Mouse (Mus musculus) layer of hippocampus, adult 9-10 months (tissue): ENCODE measurements around the gene Rccd1.

Experiments used
- DNase-seq: peaks from one replicate; pipeline ENCODE4 v3.0.0; 2022; ENCODE audit warnings: low spot score

The Rccd1 gene

DNA sequence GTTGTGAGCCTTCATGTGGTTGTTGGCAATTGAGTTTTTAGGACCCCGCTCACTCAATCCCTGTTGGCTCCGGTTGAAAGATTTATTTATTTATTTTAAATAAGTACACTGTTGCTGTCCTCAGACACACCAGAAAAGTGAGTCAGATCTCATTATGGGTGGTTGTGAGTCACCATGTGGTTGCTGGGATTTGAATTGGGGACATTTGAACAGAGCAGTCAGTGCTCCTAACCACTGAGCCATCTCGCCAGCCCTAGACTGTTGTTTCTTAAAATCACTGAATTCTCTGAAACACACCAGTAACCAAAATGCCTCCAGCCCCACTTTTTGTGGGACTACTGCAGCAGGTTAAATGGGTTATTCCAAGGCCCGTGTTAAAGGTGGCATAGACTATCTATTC, 25.5 kb downstream of the Rccd1 start:
- no peak for DNase-seq

DNA sequence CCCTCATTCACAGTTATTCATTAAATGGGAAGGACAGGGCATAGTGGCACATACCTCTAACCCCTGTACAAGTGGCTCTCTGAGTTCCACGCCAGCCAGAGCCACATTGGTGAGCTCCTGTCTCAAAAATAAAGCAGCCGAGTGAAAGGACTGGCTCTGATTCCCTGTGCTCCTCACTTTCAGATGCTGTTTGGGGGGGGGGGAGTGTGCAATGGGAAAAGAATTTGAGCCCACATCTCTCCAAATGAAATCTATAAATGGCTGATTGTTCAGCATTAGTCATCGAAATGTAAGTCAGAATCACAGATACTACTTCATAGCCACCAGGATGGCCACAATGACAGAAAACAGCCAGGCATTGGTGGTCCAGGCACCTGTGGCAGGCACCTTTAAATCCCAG, 27.2 kb downstream of the Rccd1 start:
- DNase-seq: no peak

DNA sequence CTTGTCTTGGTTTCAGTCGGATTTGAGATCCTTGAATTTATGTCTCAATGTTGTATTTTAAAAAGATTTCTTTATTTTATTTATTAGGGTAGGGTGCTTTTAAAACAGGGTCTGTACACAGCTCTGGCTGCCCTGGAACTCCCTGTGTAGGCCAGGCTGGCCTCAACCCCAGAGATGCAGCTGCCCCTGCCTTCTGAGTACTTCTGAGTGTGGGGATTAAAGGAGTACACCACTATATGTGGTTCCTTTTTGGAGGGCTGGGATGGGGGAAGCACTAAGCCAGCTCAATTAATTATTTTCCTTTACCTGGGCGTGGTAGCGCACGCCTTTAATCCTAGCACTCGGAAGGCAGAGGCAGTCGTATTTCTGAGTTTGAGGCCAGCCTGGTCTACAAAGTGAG, 27.8 kb downstream of the Rccd1 start:
- DNase-seq: no peak

DNA sequence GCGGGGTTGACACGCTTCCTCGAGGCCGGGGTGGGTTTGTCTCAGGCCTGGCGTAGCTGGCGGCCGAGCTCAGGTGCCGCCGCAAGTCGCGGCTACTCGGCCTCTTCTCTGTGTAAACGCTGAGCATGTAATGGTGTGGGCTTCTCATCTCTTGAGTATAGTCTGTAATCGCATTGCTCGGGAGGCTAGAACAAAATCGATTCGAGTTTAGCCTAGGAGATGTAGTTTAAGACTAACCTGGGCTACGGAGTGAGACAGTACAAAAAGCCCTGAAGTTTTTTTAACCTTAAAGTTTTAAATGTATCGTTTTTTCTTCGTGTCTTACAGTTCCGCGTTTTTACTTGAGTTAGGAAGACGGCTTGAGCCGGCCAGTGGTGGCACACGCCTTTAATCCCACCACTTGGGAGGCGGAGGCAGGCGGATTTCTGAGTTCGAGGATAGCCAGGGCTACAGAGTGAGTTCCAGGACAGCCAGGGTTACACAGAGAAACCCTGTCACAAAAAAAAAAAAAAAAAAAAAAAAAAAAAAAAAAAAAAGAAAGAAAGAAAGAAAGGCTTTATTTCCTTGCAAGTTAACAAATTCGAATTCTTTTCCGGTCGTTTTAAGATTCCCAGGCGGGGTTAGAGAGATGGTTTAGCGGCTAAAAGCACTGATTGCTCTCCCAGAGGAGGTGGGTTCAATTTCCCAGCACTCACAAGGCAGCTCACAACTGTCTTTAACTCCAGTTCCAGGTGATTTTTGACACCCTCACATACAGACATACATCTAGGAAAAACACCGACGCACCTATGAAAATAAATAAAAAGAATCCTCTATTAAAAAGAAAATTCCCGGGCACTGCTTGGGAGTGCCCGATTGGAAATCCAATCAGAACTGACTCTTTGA, 29.2 kb downstream of the Rccd1 start:
- DNase-seq: no peak

DNA sequence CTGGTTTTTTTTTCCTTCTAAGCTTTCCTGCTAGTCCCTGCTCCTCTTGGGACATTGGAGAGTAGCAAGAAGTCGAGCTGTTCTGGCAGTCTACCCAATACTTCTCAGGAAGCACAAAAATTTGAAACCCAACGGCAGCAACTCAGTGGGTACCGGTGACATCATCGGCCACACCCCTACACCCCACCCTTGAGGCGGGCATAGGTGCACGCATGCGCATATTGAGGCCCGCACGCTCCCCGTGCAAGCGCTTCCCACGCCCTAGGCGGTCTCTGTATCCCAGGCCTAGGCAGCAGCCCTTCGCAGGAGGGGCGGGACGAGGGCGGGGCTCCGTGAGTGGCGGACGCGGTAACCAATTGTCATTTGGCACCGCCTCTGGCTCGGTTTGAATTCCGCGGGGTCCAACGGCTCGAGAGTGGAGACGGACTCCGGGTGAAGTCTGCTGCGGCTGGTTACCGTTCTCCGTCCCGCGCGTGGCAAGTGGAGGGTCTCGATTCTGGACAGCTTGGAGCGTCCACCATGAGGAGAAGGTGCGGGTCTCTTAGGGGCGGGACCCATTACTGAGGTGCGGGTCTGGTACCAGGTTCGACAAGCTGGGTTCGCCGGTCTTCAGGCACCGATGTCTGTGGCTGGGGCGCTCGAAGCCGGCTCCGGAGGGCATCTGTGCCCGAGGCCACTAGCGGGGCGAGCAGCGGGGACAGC, 30.0 kb downstream of the Rccd1 start, which contains the start of gene Prc1:
Gene Prc1, plus strand, starts transcription at position 389 of the 702 bp plus-strand sequence.
- peak; percentile 99 for DNase-seq

DNA sequence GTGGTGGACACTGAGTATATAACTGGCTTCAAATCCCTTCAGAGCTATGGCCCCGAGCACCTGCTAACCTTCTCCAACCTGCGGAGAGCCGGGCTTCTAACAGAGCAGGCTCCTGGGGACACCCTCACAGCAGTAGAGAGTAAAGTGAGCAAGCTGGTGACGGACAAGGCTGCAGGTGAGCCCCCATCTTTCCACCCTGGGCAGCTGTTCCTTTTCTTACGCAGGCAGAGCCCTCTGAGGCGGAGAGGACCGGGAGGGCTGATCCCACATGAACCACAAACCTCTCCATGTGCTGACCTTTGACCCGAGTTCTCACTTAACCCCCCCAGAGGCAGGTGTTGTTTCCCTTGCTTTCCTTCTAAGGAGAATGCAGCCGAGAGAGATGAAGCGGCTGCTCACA, 36.5 kb downstream of the Rccd1 start:
- no peak for DNase-seq

DNA sequence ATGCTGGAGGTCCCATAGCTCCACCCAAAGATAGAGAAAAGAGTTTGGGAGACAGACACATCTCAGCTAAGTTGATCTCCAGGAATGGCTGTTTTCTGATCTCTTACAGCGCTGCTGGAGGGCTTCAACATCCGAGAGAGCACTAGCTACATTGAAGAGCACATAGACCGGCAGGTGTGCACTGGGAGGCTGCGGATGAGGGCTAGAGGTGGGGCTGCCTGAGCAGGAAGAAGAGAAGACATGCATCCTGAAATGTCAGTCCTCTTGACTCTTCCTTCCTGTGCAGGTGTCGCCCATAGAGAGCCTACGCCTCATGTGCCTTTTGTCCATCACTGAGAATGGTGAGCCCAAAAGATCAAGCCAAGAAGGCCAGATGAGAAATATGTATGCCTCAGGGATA, 38.5 kb downstream of the Rccd1 start:
- no peak for DNase-seq

DNA sequence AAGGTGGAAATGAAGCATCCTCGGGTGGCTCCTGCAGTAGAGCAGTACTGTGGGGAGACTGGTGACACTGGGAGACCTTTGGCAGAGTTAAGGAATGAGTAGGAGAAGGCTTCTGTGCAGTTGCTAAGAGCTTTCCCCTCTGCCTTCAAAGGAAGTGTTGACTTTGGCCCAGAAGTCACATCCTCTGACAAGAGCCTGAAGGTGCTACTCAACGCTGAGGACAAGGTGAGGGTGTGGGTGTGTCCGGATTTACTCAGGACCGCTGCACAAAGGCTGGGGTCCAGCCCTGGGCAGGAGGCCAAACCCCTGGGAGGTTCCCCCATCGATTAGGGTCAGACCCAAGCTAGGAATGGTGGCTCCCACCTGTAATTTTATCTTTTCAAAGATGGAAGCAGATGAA, 39.9 kb downstream of the Rccd1 start:
- DNase-seq: no peak

DNA sequence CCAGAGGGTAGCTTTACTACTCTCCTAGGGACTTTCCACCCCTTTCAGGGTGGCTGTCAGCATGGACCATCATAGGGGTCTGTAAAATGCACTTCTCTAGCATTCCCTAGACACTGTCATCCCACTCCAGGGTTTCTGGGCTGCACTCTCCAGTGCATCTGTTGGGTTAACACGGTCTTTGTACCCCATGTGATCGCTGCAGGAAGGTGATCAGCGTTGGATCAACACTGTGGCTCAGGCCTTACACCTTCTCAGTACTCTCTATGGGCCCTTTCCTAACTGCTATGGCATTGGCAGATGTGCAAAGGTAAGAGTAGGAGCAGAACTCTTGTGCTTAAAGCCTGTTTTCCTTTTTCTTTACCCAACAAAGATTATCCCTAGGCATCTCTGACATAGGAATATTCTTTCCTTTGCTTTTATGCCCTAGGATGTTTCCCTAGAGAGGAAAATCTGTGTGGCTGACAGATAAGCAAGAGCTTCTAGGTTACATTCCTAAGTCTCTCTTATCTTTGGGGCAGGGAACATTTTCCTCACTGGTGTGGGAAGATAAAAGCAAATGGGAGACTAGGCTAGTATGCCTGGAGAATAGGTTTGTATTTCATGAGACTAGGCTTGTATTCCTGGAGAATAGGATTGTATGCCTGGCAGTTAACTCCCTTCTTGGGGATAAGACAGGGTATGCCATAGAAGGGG, 40.9 kb downstream of the Rccd1 start:
- no peak for DNase-seq

DNA sequence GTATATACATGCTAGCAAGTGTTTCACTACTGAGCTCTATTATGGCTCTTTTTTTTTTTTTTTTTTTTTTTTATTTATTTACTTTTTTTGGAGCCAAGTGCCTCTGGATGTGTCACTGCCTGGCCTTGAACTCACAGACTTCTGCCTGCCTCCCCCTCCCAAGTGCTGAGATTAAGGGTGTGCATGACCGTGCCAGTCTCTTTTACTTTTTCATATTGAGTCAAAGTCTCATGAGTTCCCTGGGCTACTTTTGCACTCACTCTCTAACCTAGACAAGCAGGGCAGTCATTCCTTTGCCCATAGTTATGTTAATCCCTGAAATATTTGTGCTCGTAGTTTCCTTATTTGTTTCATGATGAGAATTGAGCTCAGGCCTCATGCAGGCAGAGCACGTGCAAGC, 42.6 kb downstream of the Rccd1 start:
- DNase-seq: no peak

DNA sequence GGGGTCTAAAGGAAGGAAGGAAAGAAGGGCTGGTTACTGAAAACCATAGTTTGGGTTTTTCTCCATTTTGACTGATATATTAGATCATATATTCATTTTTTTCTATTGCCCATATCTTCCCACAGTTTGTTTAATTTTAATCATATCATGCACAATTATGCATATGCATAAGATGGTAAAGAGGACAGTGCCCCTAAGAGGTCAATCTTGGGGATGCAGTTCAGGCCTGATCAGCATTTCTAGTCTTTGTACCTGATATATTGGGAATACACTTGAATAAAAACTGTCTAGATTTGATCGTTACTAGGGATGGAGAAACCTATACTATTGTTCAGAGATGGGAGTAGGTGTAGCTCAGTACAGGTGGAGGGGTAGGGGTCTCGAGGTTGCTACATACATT, 43.3 kb downstream of the Rccd1 start:
- no peak for DNase-seq

DNA sequence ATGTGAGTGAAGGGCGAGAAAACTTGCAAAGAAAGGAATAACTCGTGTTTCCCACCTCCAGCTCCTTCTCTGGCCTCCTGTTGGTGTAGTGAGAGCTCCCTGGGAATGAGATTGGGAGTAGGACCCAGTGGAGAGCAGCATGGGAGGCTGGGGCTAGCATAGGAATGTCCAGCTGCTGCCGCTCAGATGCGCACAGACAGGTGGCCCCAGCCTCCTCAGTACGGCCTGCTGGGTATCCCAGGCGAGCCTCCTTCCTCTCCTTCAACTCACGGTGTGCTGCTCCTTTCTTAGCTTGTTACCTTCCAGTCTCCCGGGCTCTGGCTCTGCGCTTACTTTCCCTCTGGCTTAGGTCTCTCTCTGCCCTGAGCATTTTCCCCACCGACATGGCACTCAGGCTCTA, 44.2 kb downstream of the Rccd1 start:
- no peak for DNase-seq

DNA sequence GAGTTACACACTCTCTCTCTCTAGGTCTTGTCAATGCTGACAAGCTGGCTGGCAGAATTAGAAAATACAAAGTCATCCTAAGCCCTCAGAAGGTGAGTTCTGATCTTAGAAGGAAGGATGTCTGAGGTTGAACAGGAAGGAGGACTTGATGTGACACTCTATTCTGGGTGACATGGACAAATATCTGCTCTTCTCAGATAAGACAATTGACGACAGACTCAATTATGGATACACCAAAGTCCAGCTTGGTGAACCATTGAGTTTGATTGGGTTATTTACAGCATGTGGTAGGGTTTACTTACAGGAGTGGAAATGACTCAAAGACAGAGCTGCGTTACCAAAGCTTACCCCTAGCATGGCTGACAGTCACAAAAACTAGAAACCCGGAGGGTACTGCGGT, 47.9 kb downstream of the Rccd1 start:
- DNase-seq: no peak

DNA sequence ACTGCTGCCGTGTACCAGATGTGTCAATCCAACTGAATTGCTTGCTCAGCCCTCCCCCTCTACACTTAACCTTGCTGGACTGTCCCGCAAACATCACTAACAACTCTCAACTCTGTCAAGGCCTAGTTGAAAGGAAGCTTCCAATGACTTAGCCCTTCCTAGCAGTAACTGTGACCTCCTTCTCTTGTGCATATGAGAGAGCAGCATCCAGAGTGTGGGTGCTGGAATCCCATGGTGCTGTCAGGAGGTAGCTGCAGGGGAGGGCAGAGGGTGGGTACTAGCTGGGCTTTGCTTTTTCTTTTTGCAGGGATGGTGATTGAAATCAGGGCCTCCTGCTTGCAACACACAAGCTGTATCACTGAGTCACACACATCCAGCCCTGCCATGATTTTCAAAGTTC, 50.8 kb downstream of the Rccd1 start:
- no peak for DNase-seq

DNA sequence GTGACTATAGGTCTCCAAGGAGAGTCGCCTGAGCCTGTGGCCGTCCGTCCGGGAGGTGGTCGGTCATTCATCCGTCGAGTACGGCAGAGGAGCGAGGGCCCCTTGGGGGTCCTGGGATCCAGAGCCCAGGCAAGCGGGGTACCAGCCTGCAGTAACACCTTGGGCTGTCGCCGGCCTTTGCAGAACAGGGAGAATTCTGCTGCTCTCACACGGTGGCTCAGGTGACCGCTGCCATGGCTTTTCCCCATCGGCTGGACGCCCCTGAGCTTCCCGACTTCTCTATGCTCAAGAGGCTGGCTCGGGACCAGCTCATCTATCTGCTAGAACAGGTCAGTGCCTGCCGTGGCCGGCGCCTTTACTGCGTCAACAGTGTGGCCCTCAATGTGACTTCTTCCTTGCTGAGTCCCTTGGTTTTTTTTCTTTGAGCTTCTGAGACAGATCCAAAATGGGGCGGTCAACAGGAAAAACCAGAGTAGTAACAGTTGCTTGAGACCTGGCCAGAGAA, 54.5 kb downstream of the Rccd1 start:
- no peak for DNase-seq

DNA sequence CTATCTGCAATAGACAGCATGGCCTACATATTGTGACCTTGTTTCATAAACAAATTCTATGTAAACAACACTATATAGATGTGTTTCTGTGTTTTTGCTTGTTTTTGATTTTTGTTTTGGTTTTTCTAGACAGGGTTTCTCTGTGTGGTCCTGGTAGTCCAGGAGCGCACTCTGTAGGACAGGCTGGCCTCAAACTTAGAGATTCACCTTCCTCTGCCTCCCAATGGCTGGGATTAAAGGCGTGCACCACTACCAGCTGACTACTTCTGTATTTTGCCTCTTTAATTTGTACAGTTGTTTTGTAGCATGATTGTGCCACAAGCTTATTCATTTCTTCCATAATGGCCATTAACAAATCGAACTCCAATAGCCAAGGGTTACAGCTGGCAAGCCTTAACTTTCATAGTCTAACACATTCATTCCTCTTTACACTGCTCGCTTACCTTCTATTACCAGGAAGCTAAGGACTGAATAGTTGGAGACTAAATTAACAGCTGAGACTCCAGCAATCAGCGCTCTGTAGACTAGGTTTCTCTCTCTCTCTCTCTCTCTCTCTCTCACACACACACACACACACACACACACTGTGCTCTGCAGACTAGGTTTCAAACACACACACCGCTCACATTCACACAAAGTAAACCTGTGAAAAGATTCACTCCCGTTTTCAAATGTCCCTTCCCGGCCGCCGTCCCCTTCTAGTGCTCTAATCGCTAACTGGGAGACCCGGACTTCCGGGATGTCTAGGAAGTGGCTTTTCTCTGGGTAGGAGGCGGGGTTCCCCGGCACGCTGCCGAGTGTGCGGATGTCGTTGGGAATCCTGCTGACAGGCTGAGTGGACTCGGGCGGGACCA, 55.1 kb downstream of the Rccd1 start, which contains the start of gene Vps33b:
Gene Vps33b, plus strand, starts transcription at position 753 of the 854 bp plus-strand sequence.
- DNase-seq: peak; percentile 96

DNA sequence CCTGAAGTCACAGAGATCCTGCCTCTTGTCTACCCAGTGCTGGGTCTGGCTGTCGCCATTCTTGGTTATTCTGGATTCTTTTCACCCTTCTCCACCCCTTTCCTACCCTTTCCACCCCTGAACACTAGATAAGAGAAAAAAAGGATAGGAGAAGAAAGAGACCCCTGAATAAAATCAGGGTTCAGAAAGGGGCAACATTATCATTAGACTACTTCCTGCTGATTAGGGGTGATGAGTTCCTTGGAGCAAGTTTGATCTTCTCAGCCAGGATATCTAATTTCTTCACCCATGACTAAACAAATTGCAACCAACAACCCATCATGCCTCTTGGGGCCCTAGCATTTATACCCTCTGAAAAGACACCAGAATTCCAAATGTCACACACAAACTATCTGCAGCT, 56.5 kb downstream of the Rccd1 start:
- DNase-seq: no peak

DNA sequence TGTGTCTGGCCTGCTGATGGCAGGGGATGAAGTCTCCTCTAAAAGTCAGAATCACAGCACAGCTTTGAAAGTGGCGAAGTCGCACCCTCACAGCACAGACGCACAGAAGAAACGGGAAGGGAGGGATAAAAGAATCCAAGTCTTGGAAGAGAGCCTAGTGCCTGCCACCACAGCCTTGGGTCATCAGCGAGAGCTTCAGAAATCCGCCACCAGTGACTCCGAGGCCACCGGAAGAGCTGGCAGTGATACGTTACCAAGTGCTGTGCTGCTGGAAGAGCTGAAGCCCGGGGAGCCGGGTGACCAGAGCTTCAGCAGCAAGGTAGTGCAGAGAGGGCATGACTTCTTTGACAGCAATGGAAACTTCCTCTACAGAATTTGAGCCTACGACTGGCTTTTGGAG, 59.6 kb downstream of the Rccd1 start:
- DNase-seq: no peak

DNA sequence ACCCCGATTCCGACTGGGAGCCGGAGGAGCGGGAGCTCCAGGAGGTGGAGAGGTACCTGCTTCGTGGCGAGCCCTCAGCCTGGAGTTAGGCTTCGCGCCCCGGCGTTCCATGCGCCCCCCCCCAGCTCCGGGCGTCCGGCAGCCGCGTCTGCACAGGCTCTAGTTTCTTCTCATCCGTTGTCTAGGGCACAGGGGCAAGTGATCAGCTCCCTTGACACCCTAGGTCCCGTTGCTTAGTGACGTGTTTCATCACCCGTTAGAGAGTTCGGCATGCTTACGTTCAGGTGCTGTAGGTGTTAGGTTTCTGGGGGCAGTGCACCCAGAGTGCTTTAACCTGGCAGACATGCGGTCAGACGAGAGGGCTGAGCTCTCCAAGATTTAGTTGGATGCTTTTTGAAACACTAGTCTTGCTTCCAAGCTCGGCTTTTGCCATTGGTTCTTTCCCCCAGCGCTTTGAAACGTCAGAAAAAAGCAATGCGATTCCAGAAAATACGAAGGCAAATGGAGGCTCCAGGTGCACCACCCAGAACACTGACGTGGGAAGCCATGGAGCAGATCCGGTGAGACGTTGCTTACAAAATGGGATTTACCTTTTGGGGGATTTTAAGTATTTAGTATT, 62.8 kb downstream of the Rccd1 start:
- DNase-seq: no peak

DNA sequence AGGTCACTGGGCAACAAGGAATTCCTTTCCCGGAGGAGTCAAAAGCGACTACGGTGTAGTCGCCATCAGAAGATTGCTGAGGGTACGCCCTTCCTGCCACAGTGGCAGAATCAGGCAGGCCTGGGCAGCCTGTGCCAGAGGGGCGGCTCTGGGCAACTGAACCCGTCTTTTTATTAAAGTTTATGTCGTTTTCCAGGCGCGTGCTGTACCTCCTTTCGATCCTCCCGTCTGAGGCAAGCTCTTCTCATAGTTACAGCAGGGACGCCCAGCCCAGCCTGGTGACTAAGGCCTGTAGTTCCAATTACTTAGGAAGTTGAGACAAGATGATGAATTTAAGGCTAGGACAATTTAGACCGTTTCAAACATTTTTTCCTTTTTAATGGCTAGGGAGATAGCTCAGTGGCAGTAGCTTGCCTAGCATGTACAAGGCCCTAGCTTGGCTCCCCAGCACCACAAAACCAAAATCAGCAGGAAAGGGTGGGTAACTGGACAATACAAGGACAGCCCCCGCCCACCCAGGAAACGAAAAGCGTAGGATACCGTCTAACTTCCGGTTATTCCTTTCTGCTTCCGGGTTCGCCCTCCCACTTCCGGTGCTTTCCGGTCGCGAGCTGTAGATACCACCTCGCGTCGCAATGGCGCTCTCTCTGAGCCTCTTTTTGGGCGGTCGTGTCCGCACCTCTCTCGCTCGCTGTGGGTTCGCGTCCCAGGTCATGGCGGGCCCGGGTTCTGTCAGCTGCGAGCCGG, 63.5 kb downstream of the Rccd1 start, which contains the start of gene Ngrn:
Gene Ngrn, plus strand, starts transcription at position 591 of the 747 bp plus-strand sequence.
- peak; percentile 60 for DNase-seq
